Mouse (Mus musculus) brain, embryonic 14.5 days (tissue): ENCODE results near the gene Fktn.

Experiments used
- CTCF ChIP-seq: fragments of 200-500 bp; IDR thresholded peaks from 2 replicates; pipeline ENCODE4 v1.5.1; 2012; ENCODE audit warnings: inconsistent platforms, mild to moderate bottlenecking, moderate library complexity, borderline replicate concordance; ENCODE audit not compliant: insufficient read depth, insufficient read length; ENCODE audit errors: extremely low read depth
- POLR2A ChIP-seq: fragments of 200-500 bp; IDR thresholded peaks from 2 replicates; pipeline ENCODE4 v1.6.1; 2012; ENCODE audit warnings: mild to moderate bottlenecking, inconsistent platforms, borderline replicate concordance; ENCODE audit not compliant: poor library complexity, insufficient read depth, insufficient read length, severe bottlenecking; ENCODE audit errors: extremely low read depth

DNA sequence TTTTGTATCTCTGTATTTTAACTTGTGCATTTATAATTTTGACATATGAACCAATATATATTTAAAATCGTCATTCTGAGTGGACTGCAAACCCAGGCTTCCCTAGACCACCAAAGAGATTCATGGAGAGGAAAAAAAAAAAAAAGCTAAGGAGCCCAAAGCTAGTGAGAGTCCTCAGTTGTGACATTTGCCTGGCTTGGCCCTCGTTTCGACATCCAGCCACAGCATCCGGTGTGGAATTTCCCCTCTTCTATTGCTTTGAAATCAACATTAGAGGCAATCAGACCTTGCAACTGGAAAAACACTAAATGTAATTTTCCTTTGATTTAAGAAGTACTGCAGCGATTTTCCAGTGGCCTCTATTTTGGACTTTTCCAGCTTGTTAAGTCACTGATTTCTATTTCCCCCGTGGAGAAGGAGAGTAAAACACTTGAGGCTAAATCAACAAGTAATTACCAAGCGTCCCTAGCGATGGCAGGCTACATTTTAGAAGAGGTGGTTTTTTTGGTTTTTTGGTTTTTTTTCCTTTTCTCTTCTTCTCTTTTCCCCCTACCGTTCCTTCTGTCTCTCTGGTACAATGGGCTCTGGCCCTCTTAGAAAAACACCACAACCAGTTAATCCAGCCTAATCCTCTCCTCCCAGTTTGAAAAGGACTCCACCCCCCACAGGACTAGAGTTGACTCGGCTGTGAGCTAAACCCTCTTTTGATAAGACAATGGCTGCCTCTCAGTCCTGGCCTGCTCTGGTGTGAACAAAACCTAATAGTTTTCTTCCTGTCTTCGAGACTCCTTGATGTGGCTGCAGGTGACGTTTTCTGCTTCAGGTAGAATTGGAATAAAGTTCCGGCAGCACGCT is 68.6 kb downstream of the Fktn start:
- TF ChIP-seq CTCF (no peak), POLR2A (no peak)
